Mouse (Mus musculus): ENCODE data around the gene Cacna1a. TPM values are rescaled to one million over a fixed set of nuclear protein-coding genes. Genes with fewer than 3 reads are reported as not detected.

Gene Cacna1a
- polyA plus RNA-seq, 1 experiment from 2014 or later, result 7.7 TPM

- H3K4me2 ChIP-seq (ENCODE audit: low read depth, low read length, severe bottlenecking), result no peak overlapping the region
- no peaks in the 10 kb centered on the region for H3K9me3 ChIP-seq (ENCODE audit: control insufficient read depth, low read length)
- no peak overlapping the region for H3K27ac ChIP-seq (ENCODE audit: low read depth, low read length)
- no peaks in the 10 kb centered on the region for H3K36me3 ChIP-seq (ENCODE audit: control insufficient read depth, insufficient read depth, low read length)
- WGBS, result 88% methylated on average over 7 of the region's 7 CpGs
- no peak overlapping the region for H3K9ac ChIP-seq (ENCODE audit: low read length)
- H3K27me3 ChIP-seq (ENCODE audit: control insufficient read depth, insufficient read depth, low read length), result no peaks in the 10 kb centered on the region
- no peaks in the 10 kb centered on the region for H3K4me1 ChIP-seq (replicated peaks; ENCODE audit: control insufficient read depth, insufficient read depth, low read length)
- no peak for DNase-seq (ENCODE audit: low spot score)
- H3K4me3 ChIP-seq (ENCODE audit: low read depth, low read length), result no peak overlapping the region
- no peak for ATAC-seq (replicated peaks; ENCODE audit: low FRiP score)
These were observed 6.6 kb upstream of the Cacna1a start for GRCm38 (mm10) chr8:84381676-84382075.

GRCm38 (mm10) chr8:84388773-84389172, 533 bp downstream of the Cacna1a start:
- 82% methylated on average over 9 of the region's 9 CpGs for WGBS
- no peak for DNase-seq (ENCODE audit: low spot score)
- Histone ChIP-seq H3K4me1 (replicated peaks; ENCODE audit: control insufficient read depth, insufficient read depth, low read length) (no peaks in the 10 kb centered on the region), H3K4me3 (ENCODE audit: low read depth, low read length) (no peak overlapping the region), H3K27ac (ENCODE audit: low read depth, low read length) (no peak overlapping the region), H3K27me3 (ENCODE audit: control insufficient read depth, insufficient read depth, low read length) (no peaks in the 10 kb centered on the region), H3K9ac (ENCODE audit: low read length) (no peak overlapping the region), H3K36me3 (ENCODE audit: control insufficient read depth, insufficient read depth, low read length) (no peaks in the 10 kb centered on the region), H3K4me2 (ENCODE audit: low read depth, low read length, severe bottlenecking) (no peak overlapping the region), H3K9me3 (ENCODE audit: control insufficient read depth, low read length) (no peaks in the 10 kb centered on the region)
- ATAC-seq (replicated peaks; ENCODE audit: low FRiP score), result no peak

GRCm38 (mm10) chr8:84389173-84389572, 933 bp downstream of the Cacna1a start:
- Histone ChIP-seq H3K4me1 (replicated peaks; ENCODE audit: control insufficient read depth, insufficient read depth, low read length) (no peaks in the 10 kb centered on the region), H3K27me3 (ENCODE audit: control insufficient read depth, insufficient read depth, low read length) (no peaks in the 10 kb centered on the region), H3K4me3 (ENCODE audit: low read depth, low read length) (no peak overlapping the region), H3K36me3 (ENCODE audit: control insufficient read depth, insufficient read depth, low read length) (no peaks in the 10 kb centered on the region), H3K4me2 (ENCODE audit: low read depth, low read length, severe bottlenecking) (no peak overlapping the region), H3K27ac (ENCODE audit: low read depth, low read length) (no peak overlapping the region), H3K9me3 (ENCODE audit: control insufficient read depth, low read length) (no peaks in the 10 kb centered on the region), H3K9ac (ENCODE audit: low read length) (no peak overlapping the region)
- DNase-seq (ENCODE audit: low spot score), result no peak
- no peak for ATAC-seq (replicated peaks; ENCODE audit: low FRiP score)
- WGBS, result 92% methylated on average over 3 of the region's 3 CpGs

GRCm38 (mm10) chr8:84391611-84392010, 3.4 kb downstream of the Cacna1a start:
- Histone ChIP-seq H3K36me3 (ENCODE audit: control insufficient read depth, insufficient read depth, low read length) (no peaks in the 10 kb centered on the region), H3K27ac (ENCODE audit: low read depth, low read length) (no peak overlapping the region), H3K27me3 (ENCODE audit: control insufficient read depth, insufficient read depth, low read length) (no peaks in the 10 kb centered on the region), H3K4me3 (ENCODE audit: low read depth, low read length) (no peak overlapping the region), H3K4me2 (ENCODE audit: low read depth, low read length, severe bottlenecking) (no peak overlapping the region), H3K9me3 (ENCODE audit: control insufficient read depth, low read length) (no peaks in the 10 kb centered on the region), H3K9ac (ENCODE audit: low read length) (no peak overlapping the region), H3K4me1 (replicated peaks; ENCODE audit: control insufficient read depth, insufficient read depth, low read length) (no peaks in the 10 kb centered on the region)
- ATAC-seq (replicated peaks; ENCODE audit: low FRiP score) (no peak), DNase-seq (ENCODE audit: low spot score) (no peak)
- WGBS, result 88% methylated on average over 5 of the region's 5 CpGs

- no peaks in the 10 kb centered on the region for H3K4me1 ChIP-seq (replicated peaks; ENCODE audit: control insufficient read depth, insufficient read depth, low read length)
- no peaks in the 10 kb centered on the region for H3K27me3 ChIP-seq (ENCODE audit: control insufficient read depth, insufficient read depth, low read length)
- no peak overlapping the region for H3K4me3 ChIP-seq (ENCODE audit: low read depth, low read length)
- ATAC-seq (replicated peaks; ENCODE audit: low FRiP score) (no peak), DNase-seq (ENCODE audit: low spot score) (no peak)
- no peaks in the 10 kb centered on the region; the same call in 1 of the 2 replicates for H3K9me3 ChIP-seq (ENCODE audit: control insufficient read depth, low read length)
- no peak overlapping the region for H3K9ac ChIP-seq (ENCODE audit: low read length)
- WGBS, result 65% methylated on average over 6 of the region's 6 CpGs
- no peaks in the 10 kb centered on the region for H3K36me3 ChIP-seq (ENCODE audit: control insufficient read depth, insufficient read depth, low read length)
- no peak overlapping the region for H3K27ac ChIP-seq (ENCODE audit: low read depth, low read length)
- H3K4me2 ChIP-seq (ENCODE audit: low read depth, low read length, severe bottlenecking), result no peak overlapping the region
These were observed 7.7 kb downstream of the Cacna1a start for GRCm38 (mm10) chr8:84395751-84396457.

GRCm38 (mm10) chr8:84413886-84414851, 25.9 kb downstream of the Cacna1a start:
- H3K36me3 ChIP-seq (ENCODE audit: control insufficient read depth, insufficient read depth, low read length), result no peaks in the 10 kb centered on the region
- ATAC-seq (replicated peaks; ENCODE audit: low FRiP score), result peak; percentile 68

GRCm38 (mm10) chr8:84414918-84415317, 26.7 kb downstream of the Cacna1a start:
- peaks cover 4% of the 10 kb centered on the region; the same call in 1 of the 2 replicates for H3K9me3 ChIP-seq (ENCODE audit: control insufficient read depth, low read length)
- H3K27ac ChIP-seq (ENCODE audit: low read depth, low read length), result peak overlapping the region; percentile 64
- peak overlapping the region; percentile 94 for H3K4me2 ChIP-seq (ENCODE audit: low read depth, low read length, severe bottlenecking)
- peaks cover 2% of the 10 kb centered on the region; the same call in 1 of the 2 replicates for H3K27me3 ChIP-seq (ENCODE audit: control insufficient read depth, insufficient read depth, low read length)
- no peaks in the 10 kb centered on the region for H3K36me3 ChIP-seq (ENCODE audit: control insufficient read depth, insufficient read depth, low read length)
- peak overlapping the region; percentile 79 for H3K9ac ChIP-seq (ENCODE audit: low read length)
- DNase-seq (ENCODE audit: low spot score) (no peak), ATAC-seq (replicated peaks; ENCODE audit: low FRiP score) (no peak)
- H3K4me3 ChIP-seq (ENCODE audit: low read depth, low read length), result peak overlapping the region; percentile 62
- WGBS, result under 1% methylated on average over 20 of the region's 20 CpGs
- peaks cover 7% of the 10 kb centered on the region; the same call in 1 of the 2 replicates for H3K4me1 ChIP-seq (replicated peaks; ENCODE audit: control insufficient read depth, insufficient read depth, low read length)

More at GRCm38 (mm10) chr8:84413886-84414851, 25.9 kb downstream of the Cacna1a start:
- peaks cover 4% of the 10 kb centered on the region; the same call in 1 of the 2 replicates for H3K9me3 ChIP-seq (ENCODE audit: control insufficient read depth, low read length)
- peak overlapping the region; percentile 44 for H3K27ac ChIP-seq (ENCODE audit: low read depth, low read length)
- H3K4me2 ChIP-seq (ENCODE audit: low read depth, low read length, severe bottlenecking), result peak overlapping the region; percentile 94
- peak overlapping the region; percentile 62 for H3K4me3 ChIP-seq (ENCODE audit: low read depth, low read length)
- peak overlapping the region; percentile 79 for H3K9ac ChIP-seq (ENCODE audit: low read length)
- 1% methylated on average over 67 of the region's 72 CpGs for WGBS
- peaks cover 2% of the 10 kb centered on the region; the same call in 1 of the 2 replicates for H3K27me3 ChIP-seq (ENCODE audit: control insufficient read depth, insufficient read depth, low read length)
- H3K4me1 ChIP-seq (replicated peaks; ENCODE audit: control insufficient read depth, insufficient read depth, low read length), result peaks cover 7% of the 10 kb centered on the region; the same call in 1 of the 2 replicates
- DNase-seq (ENCODE audit: low spot score), result peak; percentile 83

- ATAC-seq (replicated peaks; ENCODE audit: low FRiP score) (peak; percentile 76), DNase-seq (ENCODE audit: low spot score) (peak; percentile 82)
- peaks cover 2% of the 10 kb centered on the region; the same call in 1 of the 2 replicates for H3K27me3 ChIP-seq (ENCODE audit: control insufficient read depth, insufficient read depth, low read length)
These were observed 27.2 kb downstream of the Cacna1a start for GRCm38 (mm10) chr8:84415378-84415898.

More at GRCm38 (mm10) chr8:84415378-84415898, 27.2 kb downstream of the Cacna1a start:
- WGBS, result under 1% methylated on average over 60 of the region's 64 CpGs
- peaks cover 7% of the 10 kb centered on the region; the same call in 1 of the 2 replicates for H3K4me1 ChIP-seq (replicated peaks; ENCODE audit: control insufficient read depth, insufficient read depth, low read length)
- H3K4me2 ChIP-seq (ENCODE audit: low read depth, low read length, severe bottlenecking), result peak overlapping the region; percentile 94
- H3K27ac ChIP-seq (ENCODE audit: low read depth, low read length), result peak overlapping the region; percentile 64
- H3K36me3 ChIP-seq (ENCODE audit: control insufficient read depth, insufficient read depth, low read length), result no peaks in the 10 kb centered on the region
- H3K9ac ChIP-seq (ENCODE audit: low read length), result peak overlapping the region; percentile 79
- peaks cover 4% of the 10 kb centered on the region; the same call in 1 of the 2 replicates for H3K9me3 ChIP-seq (ENCODE audit: control insufficient read depth, low read length)
- H3K4me3 ChIP-seq (ENCODE audit: low read depth, low read length), result peak overlapping the region; percentile 62
